Mouse (Mus musculus): ENCODE measurements around the gene Pik3r5.

DNA sequence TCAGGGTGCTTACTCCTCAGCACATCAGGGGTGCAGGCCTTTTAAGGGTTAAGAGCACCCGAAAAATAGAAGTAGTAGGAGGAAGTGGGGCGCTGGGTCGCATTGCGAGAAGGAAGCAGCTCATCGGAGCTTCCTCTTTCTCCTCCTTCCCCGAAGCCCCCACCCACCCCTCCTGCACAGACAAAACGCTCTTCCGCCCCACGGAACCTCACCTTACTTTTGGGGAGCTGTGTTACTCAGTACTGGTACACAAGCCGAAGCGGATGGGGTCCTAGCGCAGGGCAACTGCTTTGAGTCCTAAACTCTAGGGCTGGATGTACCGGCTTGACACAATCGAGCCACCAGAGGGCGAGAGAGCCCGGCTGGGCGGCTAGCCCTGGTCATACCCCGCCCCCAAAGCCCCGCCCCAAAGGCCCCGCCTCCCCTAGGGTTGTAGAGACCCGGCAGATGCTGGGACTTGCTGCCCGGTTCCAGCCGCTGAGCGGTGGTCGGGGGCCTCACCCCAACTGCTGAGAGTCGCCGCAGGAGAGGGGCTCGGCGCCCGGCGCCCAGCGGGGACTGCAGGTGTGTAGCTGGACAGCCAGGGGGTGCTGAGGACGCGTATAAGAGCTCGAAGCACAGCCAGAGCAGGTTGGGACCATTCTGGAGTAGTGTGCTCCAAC is at the start of gene Pik3r5:
- TF ChIP-seq CTCF (IDR thresholded peaks at IDR 0.05; ENCODE audit: low read depth, low read length) (peak; percentile 72), POLR2A (IDR thresholded peaks at IDR 0.05; ENCODE audit: extremely low read depth, insufficient read depth, low read length) (no peak)
